Mouse (Mus musculus) cortical plate, adult 2 months (tissue): ENCODE data around the gene Apba3.

Experiments used
- CTCF ChIP-seq: fragments of 200-500 bp; IDR thresholded peaks from 2 replicates; pipeline ENCODE4 v1.5.1; 2011; ENCODE audit warnings: mild to moderate bottlenecking, control low read depth, low read length; ENCODE audit not compliant: insufficient read depth; ENCODE audit errors: extremely low read depth
- POLR2A ChIP-seq: fragments of 200-500 bp; IDR thresholded peaks from 2 replicates; pipeline ENCODE4 v1.6.1; 2011; ENCODE audit warnings: mild to moderate bottlenecking, low read length, control low read depth; ENCODE audit not compliant: insufficient read depth; ENCODE audit errors: extremely low read depth

DNA sequence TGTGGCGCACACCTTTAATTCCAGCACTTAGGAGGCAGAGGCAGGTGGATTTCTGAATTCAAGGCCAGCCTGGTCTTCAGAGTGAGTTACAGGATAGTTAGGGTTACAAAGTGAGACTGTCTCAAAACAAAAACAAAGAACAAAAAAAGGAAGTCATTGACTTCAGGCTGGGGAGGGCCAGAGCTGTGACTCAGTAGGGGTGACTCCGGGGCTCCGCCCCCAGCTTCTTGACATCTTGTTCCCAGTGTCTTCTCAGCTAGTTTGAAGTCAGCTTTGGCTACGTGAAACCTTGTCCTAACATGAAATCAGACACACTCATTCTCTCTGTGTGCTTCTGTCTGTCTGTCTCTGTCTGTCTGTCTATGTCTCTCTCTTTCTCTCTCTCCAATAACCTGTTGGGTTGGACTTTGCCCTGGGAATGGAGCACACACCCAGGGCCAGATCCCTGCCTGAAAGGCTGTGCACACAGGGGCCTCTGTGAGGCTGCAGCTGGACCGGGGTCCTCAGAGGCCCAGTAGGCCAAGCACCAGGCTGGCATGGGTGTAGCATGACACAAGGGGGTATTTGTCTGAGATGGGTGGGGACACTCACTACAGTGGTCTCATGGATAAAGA is 45.3 kb upstream of the Apba3 start:
- TF ChIP-seq CTCF (no peak), POLR2A (no peak)
